Mouse (Mus musculus): ENCODE results near the gene Adgre5. TPM values are rescaled to one million over a fixed set of nuclear protein-coding genes. Genes with fewer than 3 reads are reported as not detected.

The Adgre5 gene
- polyA plus RNA-seq, 1 experiment from 2014 or later = 45.8 TPM

DNA sequence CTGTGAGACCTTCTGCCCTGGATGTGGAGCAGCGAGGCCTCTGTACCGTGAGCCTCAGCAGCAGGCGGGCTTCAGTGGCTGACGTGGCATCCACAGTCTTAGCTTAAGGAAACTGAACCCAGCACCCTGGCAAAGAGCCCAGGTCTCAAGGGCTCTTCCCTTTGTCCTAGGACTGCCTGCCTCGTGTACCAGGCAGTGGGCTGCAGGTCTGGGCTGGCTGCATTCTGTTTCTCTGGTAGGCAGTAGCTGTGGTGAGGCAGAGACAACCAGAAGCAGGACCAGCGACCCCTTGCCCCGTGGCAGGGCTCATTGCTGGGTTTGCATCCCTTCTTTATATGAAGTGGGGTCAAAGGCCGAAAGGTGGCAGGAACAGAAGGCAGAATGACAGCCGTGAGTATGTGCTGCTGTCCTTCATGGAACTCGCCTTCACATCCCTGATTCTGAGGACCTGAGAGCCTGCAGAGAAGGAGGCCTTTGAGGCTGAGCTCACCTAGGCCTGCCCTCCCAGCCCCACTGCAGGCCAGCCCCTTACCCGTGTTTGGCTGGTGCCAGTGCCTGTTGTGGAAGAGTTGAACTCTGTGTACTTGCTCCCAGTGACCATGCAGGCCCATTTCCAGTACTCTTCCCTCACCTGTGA is 17.6 kb downstream of the Adgre5 start:
- Histone ChIP-seq H3K4me3 (ENCODE audit: low read depth, low read length) (no peak overlapping the region), H3K4me1 (ENCODE audit: control insufficient read depth, insufficient read depth, low read length) (no peaks in the 10 kb centered on the region), H3K27ac (replicated peaks; ENCODE audit: low read depth, low read length) (no peak overlapping the region), H3K9ac (ENCODE audit: low read depth, low read length) (no peak overlapping the region), H3K4me2 (ENCODE audit: low read depth, low read length) (no peak overlapping the region), H3K9me3 (ENCODE audit: control insufficient read depth, low read length) (no peaks in the 10 kb centered on the region), H3K36me3 (ENCODE audit: control insufficient read depth, insufficient read depth, low read length) (peaks cover 92% of the 10 kb centered on the region), H3K27me3 (replicated peaks; ENCODE audit: control insufficient read depth, insufficient read depth, low read length) (no peaks in the 10 kb centered on the region)
- no peak for DNase-seq (ENCODE audit: low spot score)
- ATAC-seq (ENCODE audit: low read depth) = no peak
- 81% methylated on average over 11 of the region's 11 CpGs for WGBS

DNA sequence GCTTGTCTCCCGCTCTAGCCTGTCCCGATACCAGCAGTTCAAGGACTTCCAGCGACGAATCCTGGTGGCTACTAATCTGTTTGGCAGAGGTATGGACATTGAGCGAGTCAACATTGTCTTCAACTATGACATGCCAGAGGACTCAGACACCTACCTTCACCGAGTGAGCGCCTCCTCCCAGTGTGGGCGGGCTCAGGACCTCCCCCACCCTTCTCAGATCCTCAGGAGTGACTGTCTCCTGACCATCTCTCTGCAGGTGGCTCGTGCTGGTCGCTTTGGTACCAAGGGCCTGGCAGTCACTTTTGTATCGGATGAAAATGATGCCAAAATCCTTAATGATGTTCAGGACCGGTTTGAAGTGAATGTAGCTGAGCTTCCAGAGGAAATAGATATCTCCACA is 18.5 kb downstream of the Adgre5 start:
- Histone ChIP-seq H3K4me2 (ENCODE audit: low read depth, low read length) (no peak overlapping the region), H3K36me3 (ENCODE audit: control insufficient read depth, insufficient read depth, low read length) (peaks cover 82% of the 10 kb centered on the region), H3K9ac (ENCODE audit: low read depth, low read length) (no peak overlapping the region), H3K4me1 (ENCODE audit: control insufficient read depth, insufficient read depth, low read length) (no peaks in the 10 kb centered on the region), H3K27me3 (replicated peaks; ENCODE audit: control insufficient read depth, insufficient read depth, low read length) (no peaks in the 10 kb centered on the region), H3K4me3 (ENCODE audit: low read depth, low read length) (no peak overlapping the region), H3K27ac (replicated peaks; ENCODE audit: low read depth, low read length) (no peak overlapping the region), H3K9me3 (ENCODE audit: control insufficient read depth, low read length) (no peaks in the 10 kb centered on the region)
- WGBS = 93% methylated on average over 12 of the region's 12 CpGs
- ATAC-seq (ENCODE audit: low read depth) (no peak), DNase-seq (ENCODE audit: low spot score) (no peak)

DNA sequence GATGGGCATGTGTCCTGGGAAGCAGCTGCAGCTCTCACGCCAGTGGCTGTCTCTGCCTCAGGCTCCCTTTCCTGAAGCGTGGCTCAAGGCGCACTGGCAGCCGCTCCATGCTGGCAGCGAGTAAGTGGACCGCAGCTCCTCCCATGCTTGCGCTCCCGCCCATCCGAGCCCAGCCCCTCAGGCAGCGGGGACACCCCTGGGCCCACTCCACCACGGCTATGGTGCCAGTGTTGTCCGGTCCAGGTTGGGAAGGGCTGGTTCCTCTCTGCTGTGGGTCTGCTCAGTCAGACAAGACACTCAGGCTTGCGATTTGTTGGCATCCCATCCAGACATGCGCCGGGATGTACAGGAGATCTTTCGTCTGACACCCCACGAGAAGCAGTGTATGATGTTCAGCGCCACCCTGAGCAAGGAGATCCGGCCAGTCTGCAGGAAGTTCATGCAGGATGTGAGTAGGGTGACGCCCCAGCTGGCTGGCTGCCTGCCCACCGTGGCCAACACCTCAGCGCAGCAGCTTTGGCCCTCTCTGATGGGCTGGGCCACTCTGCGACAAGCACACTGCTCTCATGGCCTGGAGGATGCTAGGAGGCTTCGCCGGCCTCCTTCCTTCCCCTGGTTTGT is 19.6 kb downstream of the Adgre5 start:
- 88% methylated on average over 24 of the region's 25 CpGs for WGBS
- Histone ChIP-seq H3K36me3 (ENCODE audit: control insufficient read depth, insufficient read depth, low read length) (peaks cover 74% of the 10 kb centered on the region), H3K4me2 (ENCODE audit: low read depth, low read length) (no peak overlapping the region), H3K4me3 (ENCODE audit: low read depth, low read length) (no peak overlapping the region), H3K9me3 (ENCODE audit: control insufficient read depth, low read length) (no peaks in the 10 kb centered on the region), H3K4me1 (ENCODE audit: control insufficient read depth, insufficient read depth, low read length) (no peaks in the 10 kb centered on the region), H3K27ac (replicated peaks; ENCODE audit: low read depth, low read length) (no peak overlapping the region), H3K27me3 (replicated peaks; ENCODE audit: control insufficient read depth, insufficient read depth, low read length) (no peaks in the 10 kb centered on the region), H3K9ac (ENCODE audit: low read depth, low read length) (no peak overlapping the region)
- DNase-seq (ENCODE audit: low spot score) = no peak
- ATAC-seq (ENCODE audit: low read depth) = no peak

DNA sequence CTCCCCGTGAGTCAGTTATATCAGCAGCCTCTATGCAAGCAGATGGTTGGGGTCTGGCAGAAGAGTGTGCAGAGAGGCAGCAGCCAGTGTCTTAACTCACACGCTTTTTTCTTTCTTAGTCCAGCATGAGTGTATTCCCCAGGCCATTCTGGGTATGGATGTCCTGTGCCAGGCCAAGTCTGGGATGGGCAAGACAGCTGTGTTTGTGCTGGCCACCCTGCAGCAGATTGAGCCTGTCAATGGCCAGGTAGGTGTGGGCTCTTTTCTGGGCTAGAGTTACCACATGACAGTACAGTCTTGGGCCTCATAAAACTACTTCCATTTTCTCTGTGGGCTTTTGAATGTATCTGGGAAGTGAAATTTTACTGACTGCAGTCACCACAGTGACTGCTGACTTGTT is 21.4 kb downstream of the Adgre5 start:
- WGBS = 79% methylated on average over 2 of the region's 2 CpGs
- DNase-seq (ENCODE audit: low spot score) (no peak), ATAC-seq (ENCODE audit: low read depth) (no peak)
- no peaks in the 10 kb centered on the region for H3K9me3 ChIP-seq (ENCODE audit: control insufficient read depth, low read length)
- no peak overlapping the region for H3K9ac ChIP-seq (ENCODE audit: low read depth, low read length)
- no peak overlapping the region for H3K4me2 ChIP-seq (ENCODE audit: low read depth, low read length)
- H3K36me3 ChIP-seq (ENCODE audit: control insufficient read depth, insufficient read depth, low read length) = peaks cover 60% of the 10 kb centered on the region
- no peak overlapping the region for H3K4me3 ChIP-seq (ENCODE audit: low read depth, low read length)
- no peak overlapping the region for H3K27ac ChIP-seq (replicated peaks; ENCODE audit: low read depth, low read length)
- no peaks in the 10 kb centered on the region for H3K27me3 ChIP-seq (replicated peaks; ENCODE audit: control insufficient read depth, insufficient read depth, low read length)
- H3K4me1 ChIP-seq (ENCODE audit: control insufficient read depth, insufficient read depth, low read length) = peaks cover 6% of the 10 kb centered on the region

DNA sequence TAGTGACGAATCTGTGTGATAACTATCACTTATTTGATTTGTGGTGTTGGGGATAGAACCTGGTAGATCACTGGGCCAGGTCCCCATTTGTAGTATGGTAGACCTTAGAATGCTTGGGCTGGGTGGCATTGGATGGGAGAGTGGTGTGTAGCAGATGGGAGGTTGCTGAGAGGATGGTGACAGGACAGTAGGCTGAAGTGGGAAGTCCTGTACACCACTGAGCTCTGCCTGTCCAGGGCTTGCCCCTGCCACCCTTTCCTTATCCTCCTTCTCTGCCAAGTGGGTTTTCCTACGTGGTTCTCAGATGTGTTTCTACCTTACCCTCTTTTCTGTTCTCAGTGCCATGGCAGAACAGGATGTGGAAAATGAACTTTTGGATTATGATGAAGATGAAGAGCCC is 22.1 kb downstream of the Adgre5 start:
- no peaks in the 10 kb centered on the region for H3K9me3 ChIP-seq (ENCODE audit: control insufficient read depth, low read length)
- H3K27ac ChIP-seq (replicated peaks; ENCODE audit: low read depth, low read length) = no peak overlapping the region
- H3K4me1 ChIP-seq (ENCODE audit: control insufficient read depth, insufficient read depth, low read length) = peaks cover 6% of the 10 kb centered on the region
- peaks cover 53% of the 10 kb centered on the region for H3K36me3 ChIP-seq (ENCODE audit: control insufficient read depth, insufficient read depth, low read length)
- WGBS = 85% methylated on average over 2 of the region's 2 CpGs
- H3K4me3 ChIP-seq (ENCODE audit: low read depth, low read length) = no peak overlapping the region
- no peak overlapping the region for H3K9ac ChIP-seq (ENCODE audit: low read depth, low read length)
- DNase-seq (ENCODE audit: low spot score) (no peak), ATAC-seq (ENCODE audit: low read depth) (no peak)
- no peaks in the 10 kb centered on the region for H3K27me3 ChIP-seq (replicated peaks; ENCODE audit: control insufficient read depth, insufficient read depth, low read length)
- no peak overlapping the region for H3K4me2 ChIP-seq (ENCODE audit: low read depth, low read length)

DNA sequence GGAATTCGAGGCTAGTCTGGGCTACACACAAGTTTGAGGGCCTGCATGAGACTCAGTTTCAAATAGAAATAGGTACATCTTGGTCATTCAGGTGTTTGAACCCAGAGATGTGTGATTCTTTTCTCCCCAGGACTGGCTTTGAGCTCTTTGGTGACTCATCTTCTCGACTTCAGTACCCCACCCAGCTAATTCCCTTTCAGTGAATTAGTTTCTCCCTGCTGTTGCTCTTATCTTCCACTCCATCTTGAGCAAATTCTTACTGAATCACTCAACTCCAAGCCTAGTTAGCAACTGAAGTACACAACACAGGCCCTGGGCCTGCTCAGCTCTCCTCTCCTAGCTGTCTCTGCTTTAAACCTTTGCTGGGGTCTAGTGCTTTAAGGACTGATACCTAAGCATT is 24.6 kb downstream of the Adgre5 start:
- H3K4me3 ChIP-seq (ENCODE audit: low read depth, low read length) = peak overlapping the region; percentile 96
- DNase-seq (ENCODE audit: low spot score) = no peak
- 67% methylated on average over 2 of the region's 2 CpGs for WGBS
- no peak overlapping the region for H3K27ac ChIP-seq (replicated peaks; ENCODE audit: low read depth, low read length)
- no peak for ATAC-seq (ENCODE audit: low read depth)
- H3K27me3 ChIP-seq (replicated peaks; ENCODE audit: control insufficient read depth, insufficient read depth, low read length) = no peaks in the 10 kb centered on the region
- peaks cover 6% of the 10 kb centered on the region for H3K4me1 ChIP-seq (ENCODE audit: control insufficient read depth, insufficient read depth, low read length)
- H3K36me3 ChIP-seq (ENCODE audit: control insufficient read depth, insufficient read depth, low read length) = peaks cover 28% of the 10 kb centered on the region
- H3K9ac ChIP-seq (ENCODE audit: low read depth, low read length) = no peak overlapping the region
- peak overlapping the region; percentile 94 for H3K4me2 ChIP-seq (ENCODE audit: low read depth, low read length)
- H3K9me3 ChIP-seq (ENCODE audit: control insufficient read depth, low read length) = no peaks in the 10 kb centered on the region

DNA sequence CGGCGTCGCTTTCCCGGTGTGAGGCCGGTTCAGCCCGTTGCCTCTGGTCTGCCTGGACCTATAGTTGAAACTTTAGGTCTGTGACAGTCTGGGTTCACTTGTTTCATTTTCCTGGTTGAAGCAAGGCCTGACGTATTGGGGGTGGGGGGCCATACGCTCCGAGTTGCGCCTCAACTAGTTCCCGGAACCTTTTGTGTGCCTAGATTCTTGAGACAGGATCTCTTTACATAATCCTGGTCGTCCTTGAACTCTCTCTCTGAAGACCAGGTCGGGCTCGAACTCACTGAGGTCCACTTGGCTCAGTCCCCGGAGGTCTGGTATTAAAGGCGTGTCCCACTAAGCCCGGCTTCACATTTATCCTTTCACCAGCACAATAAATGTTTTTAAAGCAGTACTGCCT is 25.4 kb downstream of the Adgre5 start:
- no peak for ATAC-seq (ENCODE audit: low read depth)
- peak overlapping the region; percentile 90; the same call in 1 of the 2 replicates for H3K27ac ChIP-seq (replicated peaks; ENCODE audit: low read depth, low read length)
- H3K9ac ChIP-seq (ENCODE audit: low read depth, low read length) = peak overlapping the region; percentile 90
- DNase-seq (ENCODE audit: low spot score) = no peak
- H3K36me3 ChIP-seq (ENCODE audit: control insufficient read depth, insufficient read depth, low read length) = peaks cover 21% of the 10 kb centered on the region
- H3K9me3 ChIP-seq (ENCODE audit: control insufficient read depth, low read length) = no peaks in the 10 kb centered on the region
- peak overlapping the region; percentile 96 for H3K4me3 ChIP-seq (ENCODE audit: low read depth, low read length)
- peaks cover 6% of the 10 kb centered on the region for H3K4me1 ChIP-seq (ENCODE audit: control insufficient read depth, insufficient read depth, low read length)
- 1% methylated on average over 17 of the region's 17 CpGs for WGBS
- peak overlapping the region; percentile 94 for H3K4me2 ChIP-seq (ENCODE audit: low read depth, low read length)
- H3K27me3 ChIP-seq (replicated peaks; ENCODE audit: control insufficient read depth, insufficient read depth, low read length) = no peaks in the 10 kb centered on the region

DNA sequence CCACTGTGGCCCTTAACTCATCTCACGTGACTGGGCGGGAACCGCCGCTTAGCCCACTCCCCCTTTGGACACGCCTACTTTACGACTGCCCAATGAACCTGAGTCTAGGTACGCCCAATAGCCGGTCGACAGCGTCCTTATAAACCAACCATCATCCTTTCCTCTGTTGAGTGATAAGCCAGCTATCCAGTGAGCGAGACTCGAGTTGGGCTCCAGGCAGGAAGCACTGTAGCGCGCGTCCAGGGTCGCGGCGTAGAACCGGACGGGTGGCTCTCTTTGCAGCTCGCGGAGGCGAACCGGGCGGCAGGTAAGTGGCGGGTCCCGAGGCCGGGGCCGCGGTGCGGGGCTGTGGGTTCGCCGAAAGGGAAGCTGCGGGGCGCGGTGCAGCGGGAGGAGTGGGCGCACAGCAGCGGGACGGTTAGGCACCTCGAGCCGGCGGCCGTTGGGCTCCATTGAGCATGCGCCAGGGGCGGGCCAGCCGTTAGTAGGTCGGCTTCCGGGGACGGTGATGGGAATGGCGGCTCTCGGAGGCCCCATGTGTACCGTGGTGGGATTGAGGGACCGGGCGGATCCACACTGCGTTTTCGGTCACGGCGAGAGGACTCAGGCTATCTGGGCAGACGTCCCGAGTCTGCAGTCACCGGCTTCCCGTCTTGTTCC is 26.0 kb downstream of the Adgre5 start, which contains the start of gene Ddx39:
Gene Ddx39 (plus strand): TSS at position 147 of the 660 bp plus-strand sequence.
- WGBS = under 1% methylated on average over 39 of the region's 63 CpGs
- peak within 1 kb of the TSS; percentile 90 for H3K27ac ChIP-seq (replicated peaks; ENCODE audit: low read depth, low read length)

More for the DNA sequence above, 26.0 kb downstream of the Adgre5 start, which contains the start of gene Ddx39:
- Histone ChIP-seq H3K36me3 (ENCODE audit: control insufficient read depth, insufficient read depth, low read length) (peaks cover 14% of the 10 kb centered on the region), H3K4me3 (ENCODE audit: low read depth, low read length) (peak within 1 kb of the TSS; percentile 96), H3K9ac (ENCODE audit: low read depth, low read length) (peak within 1 kb of the TSS; percentile 90), H3K9me3 (ENCODE audit: control insufficient read depth, low read length) (no peaks in the 10 kb centered on the region), H3K4me1 (ENCODE audit: control insufficient read depth, insufficient read depth, low read length) (peaks cover 6% of the 10 kb centered on the region), H3K4me2 (ENCODE audit: low read depth, low read length) (peak within 1 kb of the TSS; percentile 94), H3K27me3 (replicated peaks; ENCODE audit: control insufficient read depth, insufficient read depth, low read length) (no peaks in the 10 kb centered on the region)
- DNase-seq (ENCODE audit: low spot score) (peak; percentile 99), ATAC-seq (ENCODE audit: low read depth) (peak; percentile 100)
